Mouse (Mus musculus) MEL (cell line): ENCODE data around the gene Sash1. TPM values are rescaled to one million over a fixed set of nuclear protein-coding genes. Genes with fewer than 3 reads are reported as not detected.

ENCODE experiments used
- DNase-seq: peaks from one replicate; pipeline ENCODE4 v3.0.0; 2011; ENCODE audit warnings: low read depth, low spot score
- H3K27ac ChIP-seq: 2 replicates; pipeline ENCODE4 v1.5.1; 2012; ENCODE audit warnings: low read depth, mild to moderate bottlenecking, control low read depth, low read length, moderate library complexity; ENCODE audit not compliant: control insufficient read depth
- H3K27me3 ChIP-seq, 2 experiments: fragments of 150-350 bp in 1 of 2; sonication (generic) in 1 of 2; 2 replicates each; pipeline ENCODE4 v1.6.1; 2012; ENCODE audit warnings: low read length in 2 of 2, mild to moderate bottlenecking in 2 of 2, improper control_type of control experiment in 1 of 2, moderate library complexity in 1 of 2; ENCODE audit not compliant: insufficient read depth in 2 of 2, control insufficient read depth in 1 of 2
- H3K36me3 ChIP-seq, 2 experiments: 2 replicates each; pipeline ENCODE4 v1.6.1; 2012 to 2014; ENCODE audit warnings: low read length in 2 of 2, improper control_type of control experiment in 1 of 2, inconsistent platforms in 1 of 2, mild to moderate bottlenecking in 1 of 2; ENCODE audit not compliant: insufficient read depth in 2 of 2, control insufficient read depth in 1 of 2
- H3K4me1 ChIP-seq, 2 experiments: fragments of 150-350 bp in 1 of 2; sonication (generic) in 1 of 2; 2 replicates each; pipeline ENCODE4 v1.6.1; 2012; ENCODE audit warnings: low read length in 2 of 2, improper control_type of control experiment in 1 of 2, mild to moderate bottlenecking in 1 of 2; ENCODE audit not compliant: insufficient read depth in 2 of 2, control insufficient read depth in 1 of 2
- H3K4me3 ChIP-seq, 2 experiments: fragments of 150-350 bp in 1 of 2; sonication (generic) in 1 of 2; 2 replicates each; pipeline ENCODE4 v1.5.1; 2012; ENCODE audit warnings: low read depth in 2 of 2, low read length in 2 of 2, mild to moderate bottlenecking in 2 of 2, moderate library complexity in 2 of 2, control low read depth in 1 of 2, improper control_type of control experiment in 1 of 2; ENCODE audit not compliant: control insufficient read depth in 1 of 2, insufficient read depth in 1 of 2
- H3K79me2 ChIP-seq: 2 replicates; pipeline ENCODE4 v1.6.1; 2012; ENCODE audit warnings: mild to moderate bottlenecking, low read length, moderate library complexity; ENCODE audit not compliant: control insufficient read depth, poor library complexity, insufficient read depth
- H3K9ac ChIP-seq: 2 replicates; pipeline ENCODE4 v1.6.1; 2012; ENCODE audit warnings: low read depth, mild to moderate bottlenecking, control low read depth, low read length, moderate library complexity; ENCODE audit not compliant: control insufficient read depth, poor library complexity, severe bottlenecking
- H3K9me3 ChIP-seq: fragments of 150-350 bp; sonication (generic); replicated peaks from 2 replicates; pipeline ENCODE4 v1.6.1; 2012; ENCODE audit warnings: mild to moderate bottlenecking, low read length, improper control_type of control experiment, moderate library complexity; ENCODE audit not compliant: insufficient read depth
- BHLHE40 ChIP-seq: IDR thresholded peaks from 2 replicates; pipeline ENCODE4 v1.6.1; 2012; ENCODE audit warnings: low read depth, mild to moderate bottlenecking, inconsistent platforms, low read length, improper control_type of control experiment, borderline replicate concordance
- CTCF ChIP-seq, 3 experiments: IDR thresholded peaks in 2 of 3; conservative IDR thresholded peaks in 1 of 3; 2 replicates each; pipeline ENCODE4 v1.5.1; 2011 to 2012; ENCODE audit warnings: low read length in 3 of 3, low read depth in 2 of 3, mild to moderate bottlenecking in 2 of 3, improper control_type of control experiment in 1 of 3, inconsistent platforms in 1 of 3, mixed read lengths in 1 of 3, moderate library complexity in 1 of 3; ENCODE audit not compliant: control insufficient read depth in 1 of 3, insufficient read depth in 1 of 3, poor library complexity in 1 of 3, severe bottlenecking in 1 of 3
- E2F4 ChIP-seq: IDR thresholded peaks from 2 replicates; pipeline ENCODE4 v1.6.1; 2011; ENCODE audit warnings: low read depth, low read length, improper control_type of control experiment, borderline replicate concordance
- ELF1 ChIP-seq: IDR thresholded peaks from 2 replicates; pipeline ENCODE4 v1.6.1; 2014; ENCODE audit warnings: low read depth, mild to moderate bottlenecking, inconsistent platforms, low read length, improper control_type of control experiment, moderate library complexity
- ETS1 ChIP-seq: IDR thresholded peaks from 2 replicates; pipeline ENCODE4 v1.6.1; 2012; ENCODE audit warnings: low read depth, mild to moderate bottlenecking, inconsistent platforms, low read length, improper control_type of control experiment, moderate library complexity
- KAT2A ChIP-seq: conservative IDR thresholded peaks from 2 replicates; pipeline ENCODE4 v1.6.1; 2012; ENCODE audit warnings: low read depth, low read length, improper control_type of control experiment, inconsistent platforms
- MAFK ChIP-seq: IDR thresholded peaks from 2 replicates; pipeline ENCODE4 v1.6.1; 2011; ENCODE audit warnings: low read depth, mild to moderate bottlenecking, low read length, improper control_type of control experiment, borderline replicate concordance
- MYC ChIP-seq: IDR thresholded peaks from 2 replicates; pipeline ENCODE4 v1.6.1; 2011; ENCODE audit warnings: low read depth, mild to moderate bottlenecking, low read length, improper control_type of control experiment, moderate library complexity
- NELFE ChIP-seq: IDR thresholded peaks from 2 replicates; pipeline ENCODE4 v1.6.1; 2011; ENCODE audit warnings: low read depth, low read length, improper control_type of control experiment
- NRF1 ChIP-seq: IDR thresholded peaks from 2 replicates; pipeline ENCODE4 v1.6.1; 2014; ENCODE audit warnings: low read depth, mild to moderate bottlenecking, inconsistent platforms, low read length, improper control_type of control experiment, moderate library complexity; ENCODE audit not compliant: poor library complexity, insufficient read depth, severe bottlenecking
- POLR2AphosphoS2 ChIP-seq: IDR thresholded peaks from 2 replicates; pipeline ENCODE4 v1.6.1; 2011; ENCODE audit warnings: low read length, improper control_type of control experiment
- POLR2AphosphoS5 ChIP-seq: IDR thresholded peaks from 2 replicates; pipeline ENCODE4 v1.6.1; 2012; ENCODE audit warnings: low read depth, borderline replicate concordance, mild to moderate bottlenecking, inconsistent platforms, low read length, moderate library complexity, mixed read lengths
- RAD21 ChIP-seq: IDR thresholded peaks from 2 replicates; pipeline ENCODE4 v1.6.1; 2011; ENCODE audit warnings: mild to moderate bottlenecking, low read depth, low read length, improper control_type of control experiment
- RCOR1 ChIP-seq: IDR thresholded peaks from 2 replicates; pipeline ENCODE4 v1.6.1; 2012; ENCODE audit warnings: low read depth, mild to moderate bottlenecking, inconsistent platforms, low read length, improper control_type of control experiment
- SIN3A ChIP-seq: IDR thresholded peaks from 2 replicates; pipeline ENCODE4 v1.6.1; 2012; ENCODE audit warnings: low read length, improper control_type of control experiment, inconsistent platforms
- TAL1 ChIP-seq: IDR thresholded peaks from 2 replicates; pipeline ENCODE4 v1.6.1; 2012; ENCODE audit warnings: mild to moderate bottlenecking, inconsistent platforms, low read length, moderate library complexity, mixed read lengths
- USF1 ChIP-seq: IDR thresholded peaks from 2 replicates; pipeline ENCODE4 v1.6.1; 2014; ENCODE audit warnings: low read depth, mild to moderate bottlenecking, inconsistent platforms, low read length, improper control_type of control experiment, moderate library complexity
- USF2 ChIP-seq, 2 experiments: IDR thresholded peaks; 2 replicates each; pipeline ENCODE4 v1.6.1; 2011 to 2012; ENCODE audit warnings: improper control_type of control experiment in 2 of 2, low read length in 2 of 2, borderline replicate concordance in 1 of 2, inconsistent platforms in 1 of 2, low read depth in 1 of 2, mild to moderate bottlenecking in 1 of 2; ENCODE audit not compliant: insufficient read depth in 1 of 2
- ZC3H11A ChIP-seq: IDR thresholded peaks from 2 replicates; pipeline ENCODE4 v1.6.1; 2012; ENCODE audit warnings: low read depth, mild to moderate bottlenecking, inconsistent platforms, low read length, improper control_type of control experiment
- ZNF384 ChIP-seq: IDR thresholded peaks from 2 replicates; pipeline ENCODE4 v1.6.1; 2012; ENCODE audit warnings: low read depth, mild to moderate bottlenecking, inconsistent platforms, low read length, improper control_type of control experiment
- polyA plus RNA-seq, 2 experiments: library from polyadenylated mRNA; stranded (reverse) in 1 of 2; unstranded in 1 of 2; fragments of >175 nt in 1 of 2; fragments of >200 nt in 1 of 2; gene quantifications; 2 replicates each; pipeline versions ENCODE4 v1.2.1 to v1.2.4; 2012; ENCODE audit warnings: low replicate concordance in 2 of 2, low read depth in 1 of 2; ENCODE audit not compliant: insufficient read length in 2 of 2, insufficient read depth in 1 of 2, missing spikeins in 1 of 2
- total RNA-seq: library from RNA; depleted of rRNA; stranded (reverse); fragments of 300-350 nt; gene quantifications from 2 replicates; pipeline ENCODE4 v1.2.3, GENCODE M21; 2012

Sash1 gene
- total and polyA plus RNA-seq, 3 experiments = not detected

GRCm38 (mm10) chr10:8917350-8917749 is 31.5 kb upstream of the Sash1 start:
- Histone ChIP-seq H3K4me3 (no peak overlapping the region), H3K27me3 (no peaks in the 10 kb centered on the region), H3K27ac (no peak overlapping the region), H3K36me3 (no peaks in the 10 kb centered on the region), H3K9me3 (no peaks in the 10 kb centered on the region), H3K4me1 (no peaks in the 10 kb centered on the region), H3K79me2 (no peaks in the 10 kb centered on the region), H3K9ac (no peak overlapping the region)
- TF ChIP-seq ZNF384 (no peak), MAFK (no peak), NRF1 (no peak)
- no peak for DNase-seq

- Histone ChIP-seq H3K27me3 (no peaks in the 10 kb centered on the region), H3K27ac (no peak overlapping the region), H3K9ac (no peak overlapping the region), H3K4me1 (no peaks in the 10 kb centered on the region)
- DNase-seq = no peak
- TF ChIP-seq POLR2AphosphoS2 = no peak
- TF ChIP-seq, all 39 proteins: peak for 0
- no peak overlapping the region for H3K4me3 ChIP-seq
- H3K36me3 ChIP-seq = no peaks in the 10 kb centered on the region
- no peaks in the 10 kb centered on the region for H3K9me3 ChIP-seq
- H3K79me2 ChIP-seq = no peaks in the 10 kb centered on the region
These were observed 29.9 kb upstream of the Sash1 start for GRCm38 (mm10) chr10:8915755-8916154.

- TF ChIP-seq SIN3A = no peak
- TF ChIP-seq E2F4 = no peak
- TF ChIP-seq RCOR1 = no peak
- TF ChIP-seq CTCF (IDR thresholded peaks at IDR 0.05 in 2 of 3, conservative IDR thresholded peaks at IDR 0.05 in 1 of 3; ENCODE audit: control insufficient read depth in 1 of 3, insufficient read depth in 1 of 3, low read depth in 2 of 3, low read length in 3 of 3, poor library complexity in 1 of 3, severe bottlenecking in 1 of 3) = no peak
- TF ChIP-seq RAD21 = no peak
- no peak for TF ChIP-seq BHLHE40
- TF ChIP-seq USF2 (IDR thresholded peaks at IDR 0.05; ENCODE audit: borderline replicate concordance in 1 of 2, insufficient read depth in 1 of 2, low read depth in 1 of 2, low read length in 2 of 2) = no peak
- TF ChIP-seq NELFE = no peak
- no peak for TF ChIP-seq MYC
- TF ChIP-seq USF1 = no peak
- TF ChIP-seq KAT2A = no peak
- no peak for TF ChIP-seq ETS1
- no peak for TF ChIP-seq ELF1
- no peak for TF ChIP-seq ZC3H11A
- TF ChIP-seq TAL1 = no peak
- TF ChIP-seq POLR2AphosphoS5 = no peak
- no peaks in the 10 kb centered on the region for H3K4me1 ChIP-seq
- no peak for DNase-seq
- H3K27me3 ChIP-seq = no peaks in the 10 kb centered on the region
- H3K9ac ChIP-seq = no peak overlapping the region
- no peak overlapping the region for H3K4me3 ChIP-seq
- H3K27ac ChIP-seq = no peak overlapping the region
- no peaks in the 10 kb centered on the region for H3K9me3 ChIP-seq
- no peaks in the 10 kb centered on the region for H3K79me2 ChIP-seq
- H3K36me3 ChIP-seq = no peaks in the 10 kb centered on the region
These were observed 28.0 kb upstream of the Sash1 start for GRCm38 (mm10) chr10:8913904-8914303.
